Mouse (Mus musculus) kidney, postnatal 25 days (tissue): ENCODE measurements at regions not wholly inside any gene's neighbourhood (a gene's known extent, or its start where the extent isn't known, plus 50 kb on each side); places are given as distances from the start of the nearest gene placed in this dataset.
A peak's percentile ranks its signal among the peaks of the same experiment; 100 is the strongest.

ENCODE experiments used
- DNase-seq, 2 experiments: peaks; one replicate each; pipeline ENCODE4 v3.0.0; 2021; ENCODE audit warnings: mixed read lengths in 2 of 2

DNA sequence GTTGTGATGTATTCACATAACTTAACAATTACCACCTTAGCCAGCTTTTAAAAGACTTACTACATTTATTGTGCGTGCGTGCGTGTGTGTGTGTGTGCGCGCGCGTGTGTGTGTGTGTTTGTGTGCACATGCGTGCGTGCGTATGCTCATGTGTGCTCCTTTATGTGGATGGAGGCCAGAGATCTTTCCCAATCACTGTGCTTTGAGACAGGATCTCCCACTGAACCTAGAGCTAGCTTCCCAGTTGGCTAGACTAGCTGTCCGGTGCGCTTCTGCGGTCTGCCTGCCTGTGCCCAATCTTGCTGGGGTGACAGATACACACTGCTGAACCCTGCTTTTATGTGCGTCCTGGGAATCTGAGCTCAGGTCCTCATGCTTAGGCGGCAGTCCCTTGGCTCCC is 50.1 kb upstream of the Arhgap29 start:
- DNase-seq = peak in 1 of 2 experiments; percentile 46

DNA sequence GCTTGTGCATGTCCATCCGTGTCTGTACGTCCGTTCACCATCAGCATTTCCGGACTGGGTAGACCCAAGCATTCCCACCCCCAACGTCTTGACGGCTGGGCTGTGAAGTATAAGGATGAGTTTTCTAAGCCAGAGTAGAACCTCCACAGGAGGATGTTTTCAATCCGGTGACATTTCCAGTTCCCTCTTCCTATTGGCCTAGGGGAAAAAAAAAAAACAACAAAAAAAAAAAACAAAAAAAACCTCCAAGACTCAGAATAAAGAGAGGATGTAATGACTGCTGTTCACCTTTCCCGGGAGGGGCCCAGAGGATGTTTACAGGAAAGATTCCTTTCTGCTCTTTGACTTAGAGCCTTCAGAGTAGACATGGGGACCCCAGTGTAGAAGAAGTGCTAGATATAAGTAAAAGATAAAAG is 51.9 kb upstream of the Arhgap29 start:
- peak; percentile 51 to 76 for DNase-seq

DNA sequence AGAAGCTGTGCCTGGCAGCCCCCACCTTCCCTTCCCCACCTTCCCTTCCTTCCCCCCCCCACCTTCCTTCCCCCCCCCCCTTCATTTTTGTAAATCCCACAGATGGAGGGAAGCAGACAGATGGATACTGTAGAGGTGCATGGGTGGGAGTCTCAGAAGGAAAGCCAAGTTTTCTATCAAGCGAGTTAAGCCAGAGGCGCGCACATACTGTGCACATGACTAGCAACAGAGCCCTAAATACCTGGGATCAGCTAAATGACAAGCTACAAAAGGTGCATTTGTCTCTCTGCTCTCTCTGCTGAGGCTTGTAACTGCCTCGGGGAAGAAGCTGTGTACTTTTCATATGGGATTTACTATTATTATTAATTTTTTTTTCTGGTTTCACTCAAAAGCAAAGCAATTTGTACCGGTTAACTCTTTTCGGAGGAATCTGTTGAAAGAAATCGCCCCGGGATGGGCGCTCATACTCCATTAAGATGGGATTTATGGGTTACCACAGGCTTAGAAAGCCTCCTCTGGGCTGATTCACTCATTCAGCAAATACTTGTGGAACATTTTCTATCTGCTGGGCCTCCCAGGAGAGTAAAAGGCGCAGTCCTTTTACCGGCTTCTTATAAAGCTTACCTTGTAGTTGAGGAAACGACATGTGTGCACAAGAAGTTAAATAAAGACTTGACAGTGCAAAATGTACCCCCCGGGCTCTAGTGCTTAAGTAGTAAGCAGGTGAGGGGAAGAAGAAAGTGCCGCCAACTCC is 54.3 kb upstream of the Arhgap29 start:
- no peak for DNase-seq

DNA sequence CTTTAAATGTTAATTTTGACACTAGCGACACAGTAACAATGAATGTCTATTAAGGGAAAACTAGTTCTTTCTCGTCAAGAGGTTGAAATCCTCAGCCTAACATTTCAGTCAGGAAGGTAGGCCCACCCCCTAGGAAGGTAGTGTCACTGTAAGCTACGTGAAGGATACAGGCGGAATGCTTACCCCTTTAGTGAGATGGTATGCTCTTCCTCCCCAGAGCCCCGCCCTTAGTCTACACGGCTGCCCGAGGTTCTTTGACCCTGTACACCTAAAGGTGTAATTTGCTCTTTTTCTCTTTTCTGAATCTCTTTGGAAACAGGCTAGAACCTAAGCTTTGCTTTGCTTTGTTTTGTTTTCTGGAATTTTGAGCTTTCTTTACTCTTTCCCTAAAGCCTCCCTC is 58.7 kb upstream of the Arhgap29 start:
- no peak for DNase-seq

DNA sequence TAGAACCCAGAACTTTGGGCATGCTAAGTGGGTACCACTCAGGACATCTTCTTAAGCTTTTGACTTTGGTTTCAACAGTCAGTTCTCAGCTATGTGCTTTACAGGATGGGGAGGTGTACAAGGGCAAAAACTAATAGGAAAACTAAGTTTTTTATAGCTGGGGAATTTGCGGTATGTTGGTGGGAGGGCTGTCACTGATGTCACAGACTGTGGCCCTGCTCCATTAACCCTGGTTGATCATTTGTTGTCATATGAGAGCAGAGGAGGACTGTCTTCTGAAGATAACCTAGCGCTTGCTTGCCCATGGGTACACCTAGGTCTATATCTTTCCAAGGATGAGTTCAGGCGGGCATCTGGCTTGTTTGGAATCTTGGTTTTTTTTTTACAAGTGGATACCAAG is 59.7 kb upstream of the Arhgap29 start:
- DNase-seq = no peak

DNA sequence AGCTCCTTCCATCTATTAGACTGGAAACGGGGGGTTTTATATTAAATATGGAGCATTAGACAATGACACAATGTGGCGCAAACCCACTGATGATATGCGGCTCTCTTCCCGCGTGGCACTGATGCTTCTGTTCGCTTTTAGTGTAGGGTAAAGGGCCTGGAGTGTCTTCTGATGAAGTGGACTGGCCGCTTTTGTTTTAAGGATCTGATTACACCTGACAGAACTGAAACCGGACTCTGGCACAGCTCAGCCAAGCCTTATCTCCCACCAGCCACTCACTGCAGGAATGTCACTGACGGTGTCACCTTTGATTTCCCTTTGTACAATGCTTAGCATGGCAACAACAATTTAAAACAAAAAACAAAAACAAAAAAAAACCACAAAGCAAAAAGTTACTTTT is 61.0 kb upstream of the Arhgap29 start:
- DNase-seq = peak in 1 of 2 experiments; percentile 61

DNA sequence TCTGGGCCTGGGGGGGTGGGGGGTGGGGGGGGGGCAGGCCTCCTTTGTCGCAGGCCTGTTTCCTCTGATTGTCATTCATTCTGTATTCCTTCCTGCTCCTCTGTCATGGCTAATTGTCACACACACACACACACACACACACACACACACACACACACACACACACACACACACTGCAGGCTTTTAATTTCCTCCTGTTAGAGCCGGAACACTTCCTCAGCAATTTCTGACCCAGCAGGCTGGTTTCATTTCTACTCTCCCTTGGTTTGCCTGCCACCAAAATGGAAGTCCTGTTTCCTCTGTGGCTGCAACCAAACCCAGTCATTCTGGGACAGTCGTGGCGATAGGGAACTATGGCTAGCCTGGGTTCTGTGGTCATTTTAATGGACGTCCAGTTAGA is 61.8 kb upstream of the Arhgap29 start:
- peak; percentile 69 to 75 for DNase-seq

DNA sequence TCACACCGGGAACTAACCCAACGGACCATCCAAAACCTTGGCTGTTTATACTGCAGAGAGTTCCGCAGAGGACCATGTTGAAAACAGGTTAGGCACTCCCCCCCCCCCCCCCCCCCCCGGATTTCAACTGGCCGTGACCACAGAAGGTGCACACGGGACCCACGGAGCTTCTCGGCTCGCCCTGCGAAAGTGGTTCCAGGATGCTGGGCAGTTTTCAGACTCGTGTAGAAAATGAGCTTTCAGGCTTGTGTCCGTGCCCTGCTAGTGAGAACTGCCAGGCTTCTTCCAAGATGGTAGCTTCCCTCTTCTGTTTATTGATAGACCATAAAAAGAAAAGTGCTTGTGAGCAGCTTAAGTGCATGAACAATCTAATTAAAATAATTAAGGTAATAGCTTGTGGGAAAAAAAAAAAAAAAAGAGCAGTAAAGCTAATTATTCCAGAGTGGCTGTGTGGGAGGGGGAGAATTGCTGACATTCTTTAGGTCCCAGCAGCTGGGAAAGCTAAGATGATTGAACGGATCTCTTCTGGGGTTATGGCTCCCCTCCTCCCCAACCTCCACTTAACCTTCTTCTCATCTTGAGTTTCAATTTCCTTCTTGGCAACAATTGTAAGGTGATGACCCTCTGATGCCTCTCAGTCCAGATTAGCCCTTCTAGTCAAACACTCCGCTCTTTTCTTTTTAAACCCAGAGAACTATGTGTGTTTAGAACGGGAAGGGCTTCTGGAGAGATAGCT is 65.3 kb upstream of the Arhgap29 start:
- peak in 1 of 2 experiments; percentile 60 for DNase-seq

DNA sequence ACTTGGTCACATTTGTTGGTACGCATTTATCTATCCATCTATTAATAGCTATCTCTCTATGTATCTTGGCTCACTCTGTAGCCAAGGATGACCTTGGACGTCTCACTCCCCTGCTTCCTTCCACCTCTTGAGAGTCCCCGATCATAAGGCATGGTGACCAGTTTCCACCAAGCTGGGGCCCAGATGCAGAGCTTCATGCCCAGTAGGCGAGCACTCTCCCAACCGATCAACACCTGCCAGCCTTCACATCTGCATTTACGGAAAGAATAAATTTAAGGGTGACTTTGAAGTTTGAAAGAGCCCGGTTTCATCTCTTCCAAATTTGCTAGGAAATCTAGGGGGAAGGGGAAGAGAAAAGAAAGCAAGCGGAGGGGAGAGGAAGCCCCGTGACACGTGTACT is 66.0 kb upstream of the Arhgap29 start:
- DNase-seq = no peak

DNA sequence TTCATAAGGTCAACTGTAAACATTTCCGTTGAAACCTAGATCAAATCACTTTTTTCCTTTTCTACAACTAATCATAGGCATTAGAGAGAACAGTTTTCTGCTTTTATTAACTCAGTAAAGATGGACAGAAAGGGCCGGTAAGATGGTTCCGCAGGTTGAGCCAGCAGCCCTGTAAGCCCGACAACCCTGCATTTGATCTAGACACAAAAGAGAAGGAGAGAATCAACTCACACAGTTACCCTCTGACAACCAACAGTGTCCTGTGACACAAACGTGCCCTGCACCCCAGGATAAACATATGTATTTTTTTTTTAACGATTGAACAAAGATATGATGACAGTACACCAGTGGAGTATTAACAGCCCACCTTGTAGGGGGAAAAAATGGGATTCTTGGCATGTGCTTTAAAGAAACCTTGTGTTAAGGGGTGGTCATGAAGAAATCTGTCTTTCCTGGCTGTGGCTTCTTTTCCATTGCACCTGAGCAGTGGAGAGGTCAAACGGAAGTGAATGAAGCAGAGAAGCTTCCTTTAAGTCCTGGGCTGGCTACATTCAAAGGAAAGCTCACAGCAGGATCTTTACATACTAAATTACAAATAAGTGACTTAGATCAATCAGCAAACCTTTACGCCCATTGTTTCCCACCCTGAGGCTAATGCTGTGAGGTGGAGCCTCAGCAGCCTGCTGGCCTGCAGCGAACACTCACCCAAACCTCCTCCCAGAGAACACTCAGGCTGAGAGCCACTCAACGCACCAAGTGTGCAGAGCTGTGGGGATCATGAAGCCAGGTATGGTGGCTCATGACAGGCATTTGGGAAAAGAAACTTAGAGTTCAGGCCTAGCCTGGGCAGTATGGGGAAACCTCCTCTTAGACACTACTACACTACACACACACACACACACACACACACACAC is 66.8 kb upstream of the Arhgap29 start:
- DNase-seq = peak in 1 of 2 experiments; percentile 59

DNA sequence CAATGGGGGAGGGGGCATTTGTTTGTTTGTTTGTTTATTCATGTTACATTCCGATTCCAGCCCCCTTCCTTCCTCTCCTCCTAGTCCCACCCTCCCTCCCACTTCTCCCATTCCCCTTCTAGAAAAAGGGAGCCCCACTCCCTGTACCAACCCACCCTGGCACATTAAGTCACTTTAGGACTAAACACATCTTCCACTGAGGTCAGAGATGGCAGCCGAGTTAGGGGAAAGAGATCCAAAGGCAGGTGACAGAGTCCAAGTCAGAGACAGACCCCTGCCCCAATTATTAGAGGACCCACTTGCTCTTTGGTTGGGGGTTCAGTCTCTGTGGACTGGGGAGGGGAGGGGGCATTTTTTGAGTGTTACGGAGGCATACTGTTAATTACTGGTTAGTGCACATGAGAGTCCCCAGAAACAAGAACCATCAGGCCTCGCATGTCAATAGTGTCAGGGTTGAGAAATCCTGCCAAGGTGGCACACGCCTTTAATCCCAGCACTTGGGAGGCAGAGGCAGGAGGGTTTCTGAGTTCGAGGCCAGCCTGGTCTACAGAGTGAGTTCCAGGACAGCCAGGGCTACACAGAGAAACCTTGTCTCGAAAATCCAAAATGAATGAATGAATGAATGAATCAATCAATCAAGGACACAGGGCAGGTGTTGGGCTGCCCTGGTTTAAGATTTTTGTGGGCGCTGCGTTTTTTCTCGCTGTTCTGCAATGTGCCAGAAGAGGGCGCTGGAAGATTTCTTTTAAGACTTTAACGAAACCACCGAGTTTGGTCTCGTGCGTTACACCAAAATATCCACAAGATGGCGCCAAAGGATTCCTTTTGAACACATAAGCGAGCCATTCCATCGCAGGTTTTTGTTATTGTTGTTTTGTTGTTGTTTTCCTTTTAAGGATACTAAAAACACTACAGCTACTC is 67.8 kb upstream of the Arhgap29 start:
- DNase-seq = peak; percentile 89 to 95

DNA sequence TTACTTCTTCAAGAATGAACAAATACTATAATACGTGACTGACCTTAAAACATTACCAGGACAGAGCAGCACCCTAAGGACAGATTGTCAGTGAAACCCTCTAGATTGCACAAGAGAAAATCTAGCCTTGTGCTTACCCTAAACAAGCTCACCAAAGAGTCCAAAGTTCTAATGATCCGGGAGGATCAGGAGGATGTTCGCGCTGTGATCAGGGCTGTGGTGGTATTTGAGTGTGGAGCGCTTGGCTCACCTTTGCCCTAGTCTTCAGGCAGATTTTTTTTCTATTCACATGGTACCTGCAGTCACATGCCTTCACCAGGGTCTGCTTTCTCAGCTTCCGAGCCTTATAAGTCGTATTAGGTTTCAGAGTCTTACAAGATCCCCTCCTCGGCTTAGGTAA is 65.3 kb upstream of the Abcd3 start:
- peak; percentile 32 to 71 for DNase-seq

DNA sequence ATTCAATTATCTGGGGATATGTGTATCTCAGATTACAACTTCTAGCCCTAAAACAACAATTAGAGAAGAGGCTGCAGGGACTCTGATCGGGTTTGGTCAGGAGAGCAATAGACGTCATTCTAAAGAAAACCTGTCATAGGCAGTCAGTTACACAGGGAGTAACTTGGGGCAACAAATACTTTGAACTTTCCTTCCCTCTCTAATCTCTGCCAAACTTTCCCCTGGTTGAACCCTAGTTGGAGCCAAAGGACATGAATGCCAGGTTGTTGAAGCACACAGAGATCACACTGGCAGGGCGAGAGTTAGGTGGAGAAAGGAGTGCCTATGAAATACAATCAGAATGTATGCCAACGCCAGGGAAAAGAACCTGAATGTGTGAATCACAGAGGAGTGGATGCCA is 60.0 kb upstream of the Abcd3 start:
- peak in 1 of 2 experiments; percentile 63 for DNase-seq

DNA sequence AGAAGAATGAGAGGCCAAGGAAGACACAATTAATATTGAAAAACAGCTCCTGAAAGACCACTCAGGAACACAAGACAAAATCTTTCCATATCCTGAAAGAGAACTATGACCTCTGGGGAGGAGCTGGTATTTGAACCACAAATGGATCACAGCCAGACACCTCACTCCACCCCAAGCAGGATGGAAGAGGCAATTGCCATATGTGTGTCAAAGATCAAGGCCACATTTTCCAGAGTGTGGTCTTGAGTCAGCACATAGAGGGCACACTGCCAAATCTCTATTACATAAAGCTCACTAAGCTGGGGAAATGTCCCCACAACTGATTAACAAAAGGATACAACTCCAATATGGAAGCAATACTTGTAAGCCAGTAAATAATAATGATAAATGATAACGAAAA is 59.5 kb upstream of the Abcd3 start:
- DNase-seq = peak; percentile 46 to 83

DNA sequence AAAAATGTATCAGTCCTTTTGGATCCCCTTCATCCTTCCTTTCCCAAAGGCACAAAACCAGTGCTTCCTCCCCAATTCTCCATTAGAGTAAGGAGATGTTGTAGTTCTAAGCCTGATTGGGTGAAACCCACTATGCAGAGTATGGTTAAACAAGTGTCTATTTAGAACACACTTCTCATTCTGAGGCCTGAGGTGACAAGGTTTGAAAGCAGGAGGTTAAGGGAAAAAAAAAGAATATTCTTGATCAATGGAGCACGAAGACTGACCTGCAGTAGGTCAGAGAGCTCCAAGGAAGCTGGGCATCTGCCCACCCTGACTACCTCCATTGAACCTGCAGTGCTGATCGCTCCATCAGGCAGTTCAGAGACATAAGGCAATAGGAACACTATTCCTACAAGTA is 58.5 kb upstream of the Abcd3 start:
- no peak for DNase-seq

DNA sequence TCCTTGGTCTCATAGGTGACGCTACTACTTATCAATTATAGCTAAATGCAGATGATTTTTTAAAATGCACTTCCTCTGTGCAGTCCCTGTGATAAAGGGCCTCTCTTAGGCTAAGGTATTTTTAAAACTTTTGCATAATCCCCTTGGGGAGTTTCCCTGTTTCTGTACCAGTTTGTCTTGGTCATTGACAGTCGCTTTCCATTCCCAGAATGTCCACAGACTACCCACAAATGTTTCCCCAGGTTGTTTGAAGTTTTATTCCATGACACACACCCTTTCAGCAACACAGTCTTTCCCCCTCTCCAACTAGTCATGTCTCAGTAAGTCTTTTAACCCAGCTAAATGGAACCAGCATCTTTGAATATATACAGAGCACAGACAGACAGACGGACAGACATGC is 57.6 kb upstream of the Abcd3 start:
- DNase-seq = no peak

DNA sequence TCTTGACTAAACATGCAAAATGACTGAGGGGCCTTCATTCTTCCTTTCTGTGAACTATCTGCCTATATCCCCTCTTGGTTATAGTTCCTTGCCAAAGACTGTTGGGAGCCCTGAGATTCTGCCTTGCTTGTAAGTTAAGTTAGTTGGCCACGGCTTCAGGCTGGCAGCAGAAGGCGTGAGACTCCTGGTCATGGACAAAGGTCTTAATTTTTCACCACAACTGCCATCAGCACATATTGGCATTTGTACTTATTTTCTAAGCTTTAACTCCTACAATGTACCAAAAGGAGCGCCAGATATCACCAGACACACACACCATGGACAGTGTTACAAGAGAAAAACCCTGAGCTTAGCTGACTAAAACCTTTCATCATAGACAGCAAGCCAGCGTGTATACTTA is 56.7 kb upstream of the Abcd3 start:
- no peak for DNase-seq

DNA sequence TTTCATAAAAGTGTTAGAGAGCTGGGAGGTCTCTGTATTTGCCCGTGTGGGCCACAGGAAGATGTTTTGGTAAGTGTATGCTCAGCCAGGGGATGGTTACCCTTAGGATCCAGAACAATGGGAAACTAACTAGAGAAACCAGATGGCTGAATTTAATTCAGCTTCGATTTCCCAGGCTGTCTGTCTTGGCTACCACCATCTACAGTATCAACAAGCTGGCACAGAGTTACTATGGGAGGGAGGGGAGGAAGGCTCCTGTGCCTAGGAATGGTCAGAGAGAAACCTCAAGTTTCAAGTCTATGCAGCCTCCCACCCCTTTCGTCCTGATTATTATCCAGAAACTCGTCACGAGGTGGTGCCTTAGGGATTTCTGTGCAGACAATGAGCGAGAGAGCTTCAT is 55.6 kb upstream of the Abcd3 start:
- no peak for DNase-seq

DNA sequence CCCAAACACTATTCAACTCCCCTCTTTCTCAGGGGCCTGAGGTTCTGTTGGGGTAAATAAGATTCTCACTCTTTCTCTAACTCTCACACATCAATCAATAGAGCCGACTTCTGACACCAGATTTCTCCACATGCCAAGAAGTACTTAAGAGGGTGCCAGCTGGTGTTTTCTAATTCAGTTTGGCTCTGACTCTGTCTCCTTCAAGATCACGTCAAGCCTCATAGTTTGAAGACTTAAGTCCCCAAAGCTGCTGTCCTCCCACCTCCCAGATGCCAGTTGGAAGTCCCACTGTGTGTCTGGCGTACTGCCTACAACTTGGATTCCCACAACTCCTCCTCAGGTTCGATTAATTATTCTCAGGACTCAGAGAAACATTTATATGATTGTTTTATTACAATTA is 54.6 kb upstream of the Abcd3 start:
- DNase-seq = no peak

DNA sequence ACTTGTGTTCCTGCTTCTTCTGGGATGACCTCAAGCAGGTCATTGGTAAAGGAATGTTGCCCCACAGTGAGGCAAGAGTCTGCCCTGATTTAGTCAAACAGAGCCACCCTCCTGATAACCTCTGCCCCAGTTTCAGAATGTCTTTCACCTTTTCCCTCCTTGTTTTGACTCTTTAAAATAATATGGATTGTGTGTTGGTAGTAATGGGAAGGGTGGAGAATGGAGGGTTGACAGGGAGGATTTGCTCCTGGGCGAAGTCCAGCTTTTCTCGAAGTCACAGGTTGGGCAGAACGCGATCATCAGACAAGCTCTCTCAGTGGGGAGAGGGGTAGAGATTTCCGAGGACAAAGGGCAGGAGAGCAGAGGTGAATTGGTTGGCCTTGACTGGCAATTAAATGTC is 52.2 kb upstream of the Abcd3 start:
- peak; percentile 51 to 86 for DNase-seq

DNA sequence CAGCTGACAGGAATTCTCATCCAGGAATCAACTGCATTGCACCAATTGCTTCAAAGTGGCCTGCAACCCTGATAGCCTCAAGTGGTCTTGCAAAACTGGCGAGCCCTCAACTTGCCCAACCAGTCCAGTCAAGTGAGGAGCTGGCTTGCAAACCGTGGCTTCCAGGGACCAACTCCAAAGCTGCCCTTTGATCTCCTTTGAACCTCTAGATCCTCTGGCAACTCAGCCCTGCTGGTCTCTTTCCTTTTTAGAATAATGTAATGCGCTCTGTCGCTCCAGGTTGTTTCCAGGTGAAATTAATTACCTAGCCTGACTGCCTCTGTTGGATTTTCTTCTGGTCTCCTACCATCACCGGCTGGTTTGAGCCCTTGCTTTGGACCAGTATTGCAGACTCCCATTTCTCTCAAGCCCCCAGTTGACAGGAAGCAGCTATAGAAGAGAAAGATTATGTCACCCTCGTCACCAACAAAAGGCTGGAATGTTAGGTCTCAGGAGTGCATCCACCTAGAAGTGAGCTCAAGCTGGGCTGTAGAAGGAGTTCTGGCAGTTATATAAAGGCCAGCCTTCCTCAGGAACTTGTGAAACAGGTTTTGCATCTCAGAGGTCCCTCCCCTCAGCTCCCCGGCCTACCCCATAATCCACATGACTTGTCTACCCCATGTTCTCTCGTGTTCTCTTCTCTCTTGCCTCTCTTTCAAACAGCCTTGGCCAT is 49.8 kb upstream of the Abcd3 start:
- peak; percentile 50 to 83 for DNase-seq
